Mouse (Mus musculus) MEL (cell line): ENCODE results near the gene Cdkal1. TPM values are rescaled to one million over a fixed set of nuclear protein-coding genes. Genes with fewer than 3 reads are reported as not detected.

ENCODE experiments used
- DNase-seq: peaks from one replicate; pipeline ENCODE4 v3.0.0; 2011; ENCODE audit warnings: low read depth, low spot score
- H3K27ac ChIP-seq: 2 replicates; pipeline ENCODE4 v1.5.1; 2012; ENCODE audit warnings: low read depth, mild to moderate bottlenecking, control low read depth, low read length, moderate library complexity; ENCODE audit not compliant: control insufficient read depth
- H3K27me3 ChIP-seq, 2 experiments: fragments of 150-350 bp in 1 of 2; sonication (generic) in 1 of 2; 2 replicates each; pipeline ENCODE4 v1.6.1; 2012; ENCODE audit warnings: low read length in 2 of 2, mild to moderate bottlenecking in 2 of 2, improper control_type of control experiment in 1 of 2, moderate library complexity in 1 of 2; ENCODE audit not compliant: insufficient read depth in 2 of 2, control insufficient read depth in 1 of 2
- H3K36me3 ChIP-seq, 2 experiments: 2 replicates each; pipeline ENCODE4 v1.6.1; 2012 to 2014; ENCODE audit warnings: low read length in 2 of 2, improper control_type of control experiment in 1 of 2, inconsistent platforms in 1 of 2, mild to moderate bottlenecking in 1 of 2; ENCODE audit not compliant: insufficient read depth in 2 of 2, control insufficient read depth in 1 of 2
- H3K4me1 ChIP-seq, 2 experiments: fragments of 150-350 bp in 1 of 2; sonication (generic) in 1 of 2; 2 replicates each; pipeline ENCODE4 v1.6.1; 2012; ENCODE audit warnings: low read length in 2 of 2, improper control_type of control experiment in 1 of 2, mild to moderate bottlenecking in 1 of 2; ENCODE audit not compliant: insufficient read depth in 2 of 2, control insufficient read depth in 1 of 2
- H3K4me3 ChIP-seq, 2 experiments: fragments of 150-350 bp in 1 of 2; sonication (generic) in 1 of 2; 2 replicates each; pipeline ENCODE4 v1.5.1; 2012; ENCODE audit warnings: low read depth in 2 of 2, low read length in 2 of 2, mild to moderate bottlenecking in 2 of 2, moderate library complexity in 2 of 2, control low read depth in 1 of 2, improper control_type of control experiment in 1 of 2; ENCODE audit not compliant: control insufficient read depth in 1 of 2, insufficient read depth in 1 of 2
- H3K79me2 ChIP-seq: 2 replicates; pipeline ENCODE4 v1.6.1; 2012; ENCODE audit warnings: mild to moderate bottlenecking, low read length, moderate library complexity; ENCODE audit not compliant: control insufficient read depth, poor library complexity, insufficient read depth
- H3K9ac ChIP-seq: 2 replicates; pipeline ENCODE4 v1.6.1; 2012; ENCODE audit warnings: low read depth, mild to moderate bottlenecking, control low read depth, low read length, moderate library complexity; ENCODE audit not compliant: control insufficient read depth, poor library complexity, severe bottlenecking
- H3K9me3 ChIP-seq: fragments of 150-350 bp; sonication (generic); replicated peaks from 2 replicates; pipeline ENCODE4 v1.6.1; 2012; ENCODE audit warnings: mild to moderate bottlenecking, low read length, improper control_type of control experiment, moderate library complexity; ENCODE audit not compliant: insufficient read depth
- BHLHE40 ChIP-seq: IDR thresholded peaks from 2 replicates; pipeline ENCODE4 v1.6.1; 2012; ENCODE audit warnings: low read depth, mild to moderate bottlenecking, inconsistent platforms, low read length, improper control_type of control experiment, borderline replicate concordance
- CHD1 ChIP-seq: IDR thresholded peaks from 2 replicates; pipeline ENCODE4 v1.6.1; 2012; ENCODE audit warnings: low read depth, mild to moderate bottlenecking, inconsistent platforms, low read length, improper control_type of control experiment
- E2F4 ChIP-seq: IDR thresholded peaks from 2 replicates; pipeline ENCODE4 v1.6.1; 2011; ENCODE audit warnings: low read depth, low read length, improper control_type of control experiment, borderline replicate concordance
- ELF1 ChIP-seq: IDR thresholded peaks from 2 replicates; pipeline ENCODE4 v1.6.1; 2014; ENCODE audit warnings: low read depth, mild to moderate bottlenecking, inconsistent platforms, low read length, improper control_type of control experiment, moderate library complexity
- EP300 ChIP-seq, 2 experiments: IDR thresholded peaks; 2 replicates each; pipeline ENCODE4 v1.6.1; 2011; ENCODE audit warnings: improper control_type of control experiment in 2 of 2, low read length in 2 of 2, low read depth in 1 of 2, mild to moderate bottlenecking in 1 of 2
- GABPA ChIP-seq: IDR thresholded peaks from 2 replicates; pipeline ENCODE4 v1.6.1; 2012; ENCODE audit warnings: low read depth, mild to moderate bottlenecking, inconsistent platforms, low read length, improper control_type of control experiment, moderate library complexity
- GATA1 ChIP-seq: IDR thresholded peaks from 2 replicates; pipeline ENCODE4 v1.6.1; 2011; ENCODE audit warnings: low read depth, low read length, improper control_type of control experiment
- HCFC1 ChIP-seq: IDR thresholded peaks from 2 replicates; pipeline ENCODE4 v1.6.1; 2012; ENCODE audit warnings: low read depth, mild to moderate bottlenecking, inconsistent platforms, low read length, improper control_type of control experiment, moderate library complexity
- JUND ChIP-seq: IDR thresholded peaks from 2 replicates; pipeline ENCODE4 v1.6.1; 2011; ENCODE audit warnings: low read depth, mild to moderate bottlenecking, improper control_type of control experiment, low read length
- KAT2A ChIP-seq: conservative IDR thresholded peaks from 2 replicates; pipeline ENCODE4 v1.6.1; 2012; ENCODE audit warnings: low read depth, low read length, improper control_type of control experiment, inconsistent platforms
- MAFK ChIP-seq: IDR thresholded peaks from 2 replicates; pipeline ENCODE4 v1.6.1; 2011; ENCODE audit warnings: low read depth, mild to moderate bottlenecking, low read length, improper control_type of control experiment, borderline replicate concordance
- MAX ChIP-seq: IDR thresholded peaks from 2 replicates; pipeline ENCODE4 v1.6.1; 2011; ENCODE audit warnings: low read length, improper control_type of control experiment
- MAZ ChIP-seq: IDR thresholded peaks from 2 replicates; pipeline ENCODE4 v1.6.1; 2012; ENCODE audit warnings: low read depth, mild to moderate bottlenecking, inconsistent platforms, low read length, improper control_type of control experiment
- MXI1 ChIP-seq: IDR thresholded peaks from 2 replicates; pipeline ENCODE4 v1.6.1; 2011; ENCODE audit warnings: mild to moderate bottlenecking, low read depth, low read length, improper control_type of control experiment
- MYB ChIP-seq: IDR thresholded peaks from 2 replicates; pipeline ENCODE4 v1.6.1; 2011; ENCODE audit warnings: mild to moderate bottlenecking, low read depth, low read length, improper control_type of control experiment
- NELFE ChIP-seq: IDR thresholded peaks from 2 replicates; pipeline ENCODE4 v1.6.1; 2011; ENCODE audit warnings: low read depth, low read length, improper control_type of control experiment
- NRF1 ChIP-seq: IDR thresholded peaks from 2 replicates; pipeline ENCODE4 v1.6.1; 2014; ENCODE audit warnings: low read depth, mild to moderate bottlenecking, inconsistent platforms, low read length, improper control_type of control experiment, moderate library complexity; ENCODE audit not compliant: poor library complexity, insufficient read depth, severe bottlenecking
- POLR2A ChIP-seq, 2 experiments: IDR thresholded peaks; 2 replicates each; pipeline ENCODE4 v1.6.1; 2011 to 2012; ENCODE audit warnings: low read length in 2 of 2, mild to moderate bottlenecking in 2 of 2, control low read depth in 1 of 2, improper control_type of control experiment in 1 of 2, low read depth in 1 of 2, moderate library complexity in 1 of 2; ENCODE audit not compliant: control insufficient read depth in 1 of 2, insufficient read depth in 1 of 2, poor library complexity in 1 of 2
- POLR2AphosphoS2 ChIP-seq: IDR thresholded peaks from 2 replicates; pipeline ENCODE4 v1.6.1; 2011; ENCODE audit warnings: low read length, improper control_type of control experiment
- POLR2AphosphoS5 ChIP-seq: IDR thresholded peaks from 2 replicates; pipeline ENCODE4 v1.6.1; 2012; ENCODE audit warnings: low read depth, borderline replicate concordance, mild to moderate bottlenecking, inconsistent platforms, low read length, moderate library complexity, mixed read lengths
- RCOR1 ChIP-seq: IDR thresholded peaks from 2 replicates; pipeline ENCODE4 v1.6.1; 2012; ENCODE audit warnings: low read depth, mild to moderate bottlenecking, inconsistent platforms, low read length, improper control_type of control experiment
- SMC3 ChIP-seq: IDR thresholded peaks from 2 replicates; pipeline ENCODE4 v1.6.1; 2011; ENCODE audit warnings: low read depth, low read length, improper control_type of control experiment
- TAL1 ChIP-seq: IDR thresholded peaks from 2 replicates; pipeline ENCODE4 v1.6.1; 2012; ENCODE audit warnings: mild to moderate bottlenecking, inconsistent platforms, low read length, moderate library complexity, mixed read lengths
- TCF12 ChIP-seq: IDR thresholded peaks from 2 replicates; pipeline ENCODE4 v1.6.1; 2014; ENCODE audit warnings: low read depth, mild to moderate bottlenecking, inconsistent platforms, low read length, improper control_type of control experiment, moderate library complexity
- USF1 ChIP-seq: IDR thresholded peaks from 2 replicates; pipeline ENCODE4 v1.6.1; 2014; ENCODE audit warnings: low read depth, mild to moderate bottlenecking, inconsistent platforms, low read length, improper control_type of control experiment, moderate library complexity
- ZC3H11A ChIP-seq: IDR thresholded peaks from 2 replicates; pipeline ENCODE4 v1.6.1; 2012; ENCODE audit warnings: low read depth, mild to moderate bottlenecking, inconsistent platforms, low read length, improper control_type of control experiment
- ZKSCAN1 ChIP-seq: IDR thresholded peaks from 2 replicates; pipeline ENCODE4 v1.6.1; 2012; ENCODE audit warnings: low read depth, mild to moderate bottlenecking, inconsistent platforms, low read length, improper control_type of control experiment, moderate library complexity
- ZMIZ1 ChIP-seq: IDR thresholded peaks from 2 replicates; pipeline ENCODE4 v1.6.1; 2012; ENCODE audit warnings: low read depth, mild to moderate bottlenecking, inconsistent platforms, low read length, improper control_type of control experiment, moderate library complexity
- polyA plus RNA-seq, 2 experiments: library from polyadenylated mRNA; stranded (reverse) in 1 of 2; unstranded in 1 of 2; fragments of >175 nt in 1 of 2; fragments of >200 nt in 1 of 2; gene quantifications; 2 replicates each; pipeline versions ENCODE4 v1.2.1 to v1.2.4; 2012; ENCODE audit warnings: low replicate concordance in 2 of 2, low read depth in 1 of 2; ENCODE audit not compliant: insufficient read length in 2 of 2, insufficient read depth in 1 of 2, missing spikeins in 1 of 2
- total RNA-seq: library from RNA; depleted of rRNA; stranded (reverse); fragments of 300-350 nt; gene quantifications from 2 replicates; pipeline ENCODE4 v1.2.3, GENCODE M21; 2012

Gene Cdkal1
- total and polyA plus RNA-seq, 3 experiments: 10.6 to 11.0 TPM; not detected in 1

DNA sequence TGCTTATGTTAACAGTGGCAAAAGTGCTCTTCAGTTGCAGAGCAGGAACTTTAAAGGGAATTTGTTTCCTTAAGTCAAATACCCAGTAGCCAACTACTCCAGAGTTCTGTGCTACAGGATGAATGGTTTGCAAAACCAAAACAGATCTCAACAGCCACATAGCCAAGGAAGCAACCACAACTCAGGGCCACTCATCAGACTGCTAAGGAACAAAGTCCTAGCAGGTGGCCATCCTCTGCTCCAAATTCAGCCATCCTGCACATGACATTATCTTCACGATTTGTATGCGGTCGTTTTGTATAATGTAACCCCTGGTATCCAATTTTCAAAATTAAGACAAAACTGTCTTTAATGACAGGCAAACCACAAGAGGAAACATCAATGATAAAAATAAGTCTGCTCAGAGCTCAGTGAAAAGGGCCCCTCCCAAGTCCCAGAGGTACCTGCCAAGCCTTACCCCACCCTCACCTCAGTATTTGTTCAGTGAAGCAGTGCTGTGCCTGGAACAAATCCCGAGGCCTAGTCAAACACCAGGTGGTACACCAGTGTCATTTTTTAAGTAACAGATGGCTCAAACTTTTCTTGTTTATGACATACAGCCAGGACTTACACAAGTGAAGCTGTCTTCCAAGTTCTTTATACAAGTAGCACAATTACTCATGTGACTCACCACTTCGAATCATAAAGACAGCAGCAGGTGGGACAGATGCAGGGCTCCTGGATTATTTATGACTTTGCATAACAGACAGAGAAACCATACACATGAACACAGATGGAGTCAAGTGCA lies 117.6 kb downstream of the Cdkal1 start:
- Histone ChIP-seq H3K27me3 (no peaks in the 10 kb centered on the region), H3K4me1 (peaks cover 21 to 26% of the 10 kb centered on the region in 2 experiments), H3K4me3 (no peak overlapping the region), H3K27ac (no peak overlapping the region), H3K9ac (no peak overlapping the region), H3K9me3 (no peaks in the 10 kb centered on the region), H3K79me2 (no peaks in the 10 kb centered on the region), H3K36me3 (peaks cover 0 to 19% of the 10 kb centered on the region in 2 experiments; a peak in 2 of 4 replicates)
- peak; percentile 35 for DNase-seq
- peak; percentile 10 to 19; a peak in 1 of 4 replicates for TF ChIP-seq EP300 (IDR thresholded peaks at IDR 0.05; ENCODE audit: low read depth in 1 of 2, low read length in 2 of 2)
- TF ChIP-seq MAZ: peak; percentile 50; the same call in 1 of the 2 replicates
- no peak for TF ChIP-seq GABPA
- no peak for TF ChIP-seq NRF1
- no peak for TF ChIP-seq TAL1
- no peak for TF ChIP-seq POLR2A (IDR thresholded peaks at IDR 0.05; ENCODE audit: control insufficient read depth in 1 of 2, insufficient read depth in 1 of 2, low read depth in 1 of 2, low read length in 2 of 2, poor library complexity in 1 of 2)
- no peak for TF ChIP-seq CHD1
- no peak for TF ChIP-seq POLR2AphosphoS5
- no peak for TF ChIP-seq BHLHE40
- no peak for TF ChIP-seq MAFK
- no peak for TF ChIP-seq RCOR1
- TF ChIP-seq ZKSCAN1: no peak
- TF ChIP-seq HCFC1: 0 out of 2 replicates have a peak, but pooled peaks have one; percentile 14
- no peak for TF ChIP-seq ZMIZ1
- TF ChIP-seq KAT2A: no peak
- 0 out of 2 replicates have a peak, but pooled peaks have one; percentile 26 for TF ChIP-seq GATA1
- TF ChIP-seq MAX: no peak
- TF ChIP-seq NELFE: no peak
- TF ChIP-seq USF1: no peak
- TF ChIP-seq POLR2AphosphoS2: no peak
- TF ChIP-seq MYB: no peak
- TF ChIP-seq JUND: no peak
- TF ChIP-seq TCF12: no peak
- no peak for TF ChIP-seq ZC3H11A
- TF ChIP-seq ELF1: no peak
- no peak for TF ChIP-seq MXI1
- TF ChIP-seq SMC3: no peak
- TF ChIP-seq E2F4: no peak
